Mouse (Mus musculus): ENCODE data around the gene Zbtb41.

- TF ChIP-seq CTCF (IDR thresholded peaks at IDR 0.05; ENCODE audit: extremely low read depth, insufficient read depth, low read length) = 0 out of 2 replicates have a peak, but pooled peaks have one; percentile 3
- TF ChIP-seq POLR2A (IDR thresholded peaks at IDR 0.05; ENCODE audit: extremely low read depth, insufficient read depth, low read length) = no peak
Measured at GRCm38 (mm10) chr1:139407701-139408100, 14.4 kb upstream of the Zbtb41 start.
